Mouse (Mus musculus): ENCODE data around the gene Ppp2ca. TPM values are rescaled to one million over a fixed set of nuclear protein-coding genes. Genes with fewer than 3 reads are reported as not detected.
A peak's percentile ranks its signal among the peaks of the same experiment; 100 is the strongest.
"Not testable (repeated sequence)": the region's sequence is repeated elsewhere in the genome, so short reads cannot be mapped to it uniquely, and the experiment has no call there.

Gene Ppp2ca
- polyA plus RNA-seq, 1 experiment from 2014 or later = 91.2 TPM

GRCm38 (mm10) chr11:52129621-52130450 is 31.4 kb downstream of the Ppp2ca start:
- 74% methylated on average over 10 of the region's 10 CpGs for WGBS
- Histone ChIP-seq H3K4me1 (ENCODE audit: control insufficient read depth, insufficient read depth, low read length) (no peaks in the 10 kb centered on the region), H3K9ac (ENCODE audit: low read depth, low read length) (no peak overlapping the region), H3K36me3 (ENCODE audit: control insufficient read depth, insufficient read depth, low read length) (peaks cover 19% of the 10 kb centered on the region), H3K4me2 (ENCODE audit: low read depth, low read length) (no peak overlapping the region), H3K9me3 (ENCODE audit: control insufficient read depth, low read length) (0 out of 2 replicates have a peak, but pooled peaks cover 3% of the 10 kb centered on the region), H3K27me3 (replicated peaks; ENCODE audit: control insufficient read depth, insufficient read depth, low read length) (no peaks in the 10 kb centered on the region), H3K4me3 (ENCODE audit: low read depth, low read length) (no peak overlapping the region), H3K27ac (replicated peaks; ENCODE audit: low read depth, low read length) (no peak overlapping the region)
- ATAC-seq (ENCODE audit: low read depth) (0 out of 2 replicates have a peak, but pooled peaks have one; percentile 34), DNase-seq (ENCODE audit: low spot score) (peak; percentile 12)

- DNase-seq (ENCODE audit: low spot score) (no peak), ATAC-seq (ENCODE audit: low read depth) (no peak)
- Histone ChIP-seq H3K9ac (ENCODE audit: low read depth, low read length) (no peak overlapping the region), H3K27me3 (replicated peaks; ENCODE audit: control insufficient read depth, insufficient read depth, low read length) (no peaks in the 10 kb centered on the region), H3K4me1 (ENCODE audit: control insufficient read depth, insufficient read depth, low read length) (no peaks in the 10 kb centered on the region), H3K27ac (replicated peaks; ENCODE audit: low read depth, low read length) (no peak overlapping the region), H3K36me3 (ENCODE audit: control insufficient read depth, insufficient read depth, low read length) (0 out of 2 replicates have a peak, but pooled peaks cover 13% of the 10 kb centered on the region), H3K4me3 (ENCODE audit: low read depth, low read length) (no peak overlapping the region), H3K4me2 (ENCODE audit: low read depth, low read length) (no peak overlapping the region), H3K9me3 (ENCODE audit: control insufficient read depth, low read length) (peaks cover 11% of the 10 kb centered on the region; the same call in 1 of the 2 replicates)
- 80% methylated on average over 7 of the region's 7 CpGs for WGBS
Observed at GRCm38 (mm10) chr11:52130451-52131068, 32.1 kb downstream of the Ppp2ca start.

- H3K4me3 ChIP-seq (ENCODE audit: low read depth, low read length); H3K36me3 ChIP-seq (ENCODE audit: control insufficient read depth, insufficient read depth, low read length); H3K9ac ChIP-seq (ENCODE audit: low read depth, low read length); H3K9me3 ChIP-seq (ENCODE audit: control insufficient read depth, low read length); H3K27me3 ChIP-seq (replicated peaks; ENCODE audit: control insufficient read depth, insufficient read depth, low read length); H3K27ac ChIP-seq (replicated peaks; ENCODE audit: low read depth, low read length); H3K4me1 ChIP-seq (ENCODE audit: control insufficient read depth, insufficient read depth, low read length); H3K4me2 ChIP-seq (ENCODE audit: low read depth, low read length): not testable (repeated sequence)
- 37% methylated on average over 4 of the region's 4 CpGs for WGBS
- peak; percentile 88 for ATAC-seq (ENCODE audit: low read depth)
- peak; percentile 72 for DNase-seq (ENCODE audit: low spot score)
Observed at GRCm38 (mm10) chr11:52143675-52144074, 45.2 kb downstream of the Ppp2ca start.

- DNase-seq (ENCODE audit: low spot score); H3K4me3 ChIP-seq (ENCODE audit: low read depth, low read length); ATAC-seq (ENCODE audit: low read depth); H3K9me3 ChIP-seq (ENCODE audit: control insufficient read depth, low read length); H3K27ac ChIP-seq (replicated peaks; ENCODE audit: low read depth, low read length); H3K27me3 ChIP-seq (replicated peaks; ENCODE audit: control insufficient read depth, insufficient read depth, low read length); H3K36me3 ChIP-seq (ENCODE audit: control insufficient read depth, insufficient read depth, low read length); H3K4me2 ChIP-seq (ENCODE audit: low read depth, low read length); H3K4me1 ChIP-seq (ENCODE audit: control insufficient read depth, insufficient read depth, low read length); H3K9ac ChIP-seq (ENCODE audit: low read depth, low read length): not testable (repeated sequence)
- 75% methylated on average over 1 of the region's 1 CpGs for WGBS
Observed at GRCm38 (mm10) chr11:52145428-52145827, 46.9 kb downstream of the Ppp2ca start, which contains the start of gene Olfr1373. Gene Olfr1373, minus strand, starts transcription at chr11:52145528.

GRCm38 (mm10) chr11:52163926-52164325 is 65.4 kb downstream of the Ppp2ca start:
- H3K4me2 ChIP-seq (ENCODE audit: low read depth, low read length) = no peak overlapping the region
- WGBS = 36% methylated on average over 10 of the region's 10 CpGs
- no peaks in the 10 kb centered on the region for H3K36me3 ChIP-seq (ENCODE audit: control insufficient read depth, insufficient read depth, low read length)
- no peaks in the 10 kb centered on the region for H3K9me3 ChIP-seq (ENCODE audit: control insufficient read depth, low read length)
- H3K4me3 ChIP-seq (ENCODE audit: low read depth, low read length) = no peak overlapping the region
- DNase-seq (ENCODE audit: low spot score) (no peak), ATAC-seq (ENCODE audit: low read depth) (no peak)
- H3K27me3 ChIP-seq (replicated peaks; ENCODE audit: control insufficient read depth, insufficient read depth, low read length) = peaks cover 29% of the 10 kb centered on the region
- no peaks in the 10 kb centered on the region for H3K4me1 ChIP-seq (ENCODE audit: control insufficient read depth, insufficient read depth, low read length)
- H3K27ac ChIP-seq (replicated peaks; ENCODE audit: low read depth, low read length) = no peak overlapping the region
- no peak overlapping the region for H3K9ac ChIP-seq (ENCODE audit: low read depth, low read length)

GRCm38 (mm10) chr11:52167126-52167525 is 68.6 kb downstream of the Ppp2ca start:
- no peaks in the 10 kb centered on the region for H3K4me1 ChIP-seq (ENCODE audit: control insufficient read depth, insufficient read depth, low read length)
- H3K9me3 ChIP-seq (ENCODE audit: control insufficient read depth, low read length) = no peaks in the 10 kb centered on the region
- no peak overlapping the region for H3K27ac ChIP-seq (replicated peaks; ENCODE audit: low read depth, low read length)
- 0 out of 2 replicates have a peak overlapping the region, but pooled peaks have one; percentile 23 for H3K4me2 ChIP-seq (ENCODE audit: low read depth, low read length)
- ATAC-seq (ENCODE audit: low read depth) (no peak), DNase-seq (ENCODE audit: low spot score) (no peak)
- H3K36me3 ChIP-seq (ENCODE audit: control insufficient read depth, insufficient read depth, low read length) = no peaks in the 10 kb centered on the region
- no peak overlapping the region; the same call in 1 of the 2 replicates for H3K4me3 ChIP-seq (ENCODE audit: low read depth, low read length)
- H3K9ac ChIP-seq (ENCODE audit: low read depth, low read length) = no peak overlapping the region
- WGBS = 2% methylated on average over 21 of the region's 21 CpGs
- peaks cover 40% of the 10 kb centered on the region for H3K27me3 ChIP-seq (replicated peaks; ENCODE audit: control insufficient read depth, insufficient read depth, low read length)

GRCm38 (mm10) chr11:52167901-52168302 is 69.4 kb downstream of the Ppp2ca start:
- H3K9me3 ChIP-seq (ENCODE audit: control insufficient read depth, low read length); DNase-seq (ENCODE audit: low spot score); H3K27ac ChIP-seq (replicated peaks; ENCODE audit: low read depth, low read length); H3K4me1 ChIP-seq (ENCODE audit: control insufficient read depth, insufficient read depth, low read length); H3K36me3 ChIP-seq (ENCODE audit: control insufficient read depth, insufficient read depth, low read length); H3K9ac ChIP-seq (ENCODE audit: low read depth, low read length): not testable (repeated sequence)
- peak overlapping the region; percentile 40 for H3K4me3 ChIP-seq (ENCODE audit: low read depth, low read length)
- 0% methylated on average over 9 of the region's 42 CpGs for WGBS
- peak; percentile 85 for ATAC-seq (ENCODE audit: low read depth)
- H3K27me3 ChIP-seq (replicated peaks; ENCODE audit: control insufficient read depth, insufficient read depth, low read length) = peaks cover 40% of the 10 kb centered on the region
- peak overlapping the region; percentile 59 for H3K4me2 ChIP-seq (ENCODE audit: low read depth, low read length)

- no peak overlapping the region for H3K9ac ChIP-seq (ENCODE audit: low read depth, low read length)
- H3K4me3 ChIP-seq (ENCODE audit: low read depth, low read length) = peak overlapping the region; percentile 40
- ATAC-seq (ENCODE audit: low read depth) (0 out of 2 replicates have a peak, but pooled peaks have one; percentile 30), DNase-seq (ENCODE audit: low spot score) (no peak)
- H3K27ac ChIP-seq (replicated peaks; ENCODE audit: low read depth, low read length) = no peak overlapping the region
- 21% methylated on average over 12 of the region's 12 CpGs for WGBS
- H3K36me3 ChIP-seq (ENCODE audit: control insufficient read depth, insufficient read depth, low read length) = no peaks in the 10 kb centered on the region
- peaks cover 40% of the 10 kb centered on the region for H3K27me3 ChIP-seq (replicated peaks; ENCODE audit: control insufficient read depth, insufficient read depth, low read length)
- no peaks in the 10 kb centered on the region for H3K4me1 ChIP-seq (ENCODE audit: control insufficient read depth, insufficient read depth, low read length)
- no peaks in the 10 kb centered on the region for H3K9me3 ChIP-seq (ENCODE audit: control insufficient read depth, low read length)
- H3K4me2 ChIP-seq (ENCODE audit: low read depth, low read length) = peak overlapping the region; percentile 59
Observed at GRCm38 (mm10) chr11:52168461-52168860, 70.0 kb downstream of the Ppp2ca start.
